Mouse (Mus musculus) CH12.LX (cell line): ENCODE measurements around the gene Kalrn. TPM values are rescaled to one million over a fixed set of nuclear protein-coding genes. Genes with fewer than 3 reads are reported as not detected.

Experiments used
- DNase-seq: peaks from one replicate; pipeline ENCODE4 v3.0.0-alpha.2; 2013; ENCODE audit errors: extremely low read depth
- H3K27ac ChIP-seq: 2 replicates; pipeline ENCODE4 v1.5.1; 2012; ENCODE audit warnings: low read depth, mild to moderate bottlenecking, control low read depth, moderate library complexity; ENCODE audit not compliant: insufficient read depth
- H3K27me3 ChIP-seq: replicated peaks from 2 replicates; pipeline ENCODE3; 2012; ENCODE audit warnings: inconsistent platforms
- H3K36me3 ChIP-seq, 2 experiments: replicated peaks in 1 of 2; 2 replicates each; pipeline versions ENCODE3 to v1.6.1; 2012; ENCODE audit warnings: inconsistent platforms in 1 of 2, low read length in 1 of 2, mild to moderate bottlenecking in 1 of 2, mixed read lengths in 1 of 2, moderate library complexity in 1 of 2; ENCODE audit not compliant: control insufficient read depth in 1 of 2, insufficient read depth in 1 of 2
- H3K4me1 ChIP-seq, 2 experiments: 2 replicates each; pipeline ENCODE4 v1.6.1; 2012; ENCODE audit warnings: inconsistent platforms in 1 of 2, moderate library complexity in 1 of 2; ENCODE audit not compliant: insufficient read depth in 2 of 2, control insufficient read depth in 1 of 2
- H3K4me2 ChIP-seq: 2 replicates; pipeline ENCODE4 v1.6.1; 2012; ENCODE audit warnings: low read depth, mild to moderate bottlenecking, control low read depth; ENCODE audit not compliant: poor library complexity, insufficient read depth, severe bottlenecking
- H3K4me3 ChIP-seq, 3 experiments: fragments of 150-350 bp in 1 of 3; sonication (generic) in 1 of 3; replicated peaks in 1 of 3; 2 replicates each; pipeline versions ENCODE3 to v1.5.1; 2011 to 2012; ENCODE audit warnings: low read depth in 2 of 3, low read length in 2 of 3, mild to moderate bottlenecking in 2 of 3, moderate library complexity in 2 of 3, control low read depth in 1 of 3, improper control_type of control experiment in 1 of 3, inconsistent platforms in 1 of 3, mixed read lengths in 1 of 3; ENCODE audit not compliant: poor library complexity in 1 of 3
- H3K79me2 ChIP-seq: replicated peaks from 2 replicates; pipeline ENCODE4 v1.6.1; 2012; ENCODE audit warnings: mild to moderate bottlenecking, moderate library complexity; ENCODE audit not compliant: control insufficient read depth, poor library complexity, insufficient read depth, severe bottlenecking; ENCODE audit errors: extremely low read depth
- H3K9ac ChIP-seq: 2 replicates; pipeline ENCODE4 v1.6.1; 2012; ENCODE audit warnings: low read depth, mild to moderate bottlenecking, control low read depth, moderate library complexity; ENCODE audit not compliant: insufficient read depth
- H3K9me3 ChIP-seq: replicated peaks from 2 replicates; pipeline ENCODE3; 2012; ENCODE audit warnings: low read length, inconsistent platforms, mixed read lengths
- E2F4 ChIP-seq: IDR thresholded peaks from 2 replicates; pipeline ENCODE4 v1.6.1; 2011; ENCODE audit warnings: low read depth, low read length, improper control_type of control experiment; ENCODE audit not compliant: insufficient replicate concordance
- EP300 ChIP-seq: IDR thresholded peaks from 2 replicates; pipeline ENCODE4 v1.6.1; 2011; ENCODE audit warnings: low read length, improper control_type of control experiment
- ETS1 ChIP-seq: conservative IDR thresholded peaks from 2 replicates; pipeline ENCODE4 v1.6.1; 2012; ENCODE audit warnings: low read depth, mild to moderate bottlenecking, inconsistent platforms, low read length, improper control_type of control experiment, moderate library complexity
- HCFC1 ChIP-seq: IDR thresholded peaks from 2 replicates; pipeline ENCODE4 v1.6.1; 2012; ENCODE audit warnings: low read depth, mild to moderate bottlenecking, inconsistent platforms, low read length, improper control_type of control experiment
- IRF4 ChIP-seq: IDR thresholded peaks from 2 replicates; pipeline ENCODE4 v1.6.1; 2014; ENCODE audit warnings: low read depth, mild to moderate bottlenecking, inconsistent platforms, low read length, improper control_type of control experiment
- KAT2A ChIP-seq: IDR thresholded peaks from 2 replicates; pipeline ENCODE4 v1.6.1; 2012; ENCODE audit warnings: low read length, improper control_type of control experiment, inconsistent platforms; ENCODE audit not compliant: insufficient replicate concordance
- MAX ChIP-seq: IDR thresholded peaks from 2 replicates; pipeline ENCODE4 v1.6.1; 2011; ENCODE audit warnings: low read length, improper control_type of control experiment
- MXI1 ChIP-seq: IDR thresholded peaks from 2 replicates; pipeline ENCODE4 v1.6.1; 2011; ENCODE audit warnings: mild to moderate bottlenecking, low read depth, low read length, improper control_type of control experiment
- MYC ChIP-seq: IDR thresholded peaks from 2 replicates; pipeline ENCODE4 v1.6.1; 2011; ENCODE audit warnings: low read depth, mild to moderate bottlenecking, improper control_type of control experiment, low read length
- NELFE ChIP-seq: IDR thresholded peaks from 2 replicates; pipeline ENCODE4 v1.6.1; 2011; ENCODE audit warnings: low read depth, low read length, improper control_type of control experiment
- PAX5 ChIP-seq: IDR thresholded peaks from 2 replicates; pipeline ENCODE4 v1.6.1; 2012; ENCODE audit warnings: low read length, inconsistent platforms, mixed read lengths
- POLR2AphosphoS2 ChIP-seq: IDR thresholded peaks from 2 replicates; pipeline ENCODE4 v1.6.1; 2011; ENCODE audit warnings: low read depth, low read length, improper control_type of control experiment
- RAD21 ChIP-seq: IDR thresholded peaks from 2 replicates; pipeline ENCODE4 v1.6.1; 2011; ENCODE audit warnings: low read depth, mild to moderate bottlenecking, low read length, improper control_type of control experiment, moderate library complexity
- SIN3A ChIP-seq: IDR thresholded peaks from 2 replicates; pipeline ENCODE4 v1.6.1; 2012; ENCODE audit warnings: low read length, improper control_type of control experiment, inconsistent platforms
- SMC3 ChIP-seq: IDR thresholded peaks from 2 replicates; pipeline ENCODE4 v1.6.1; 2011; ENCODE audit warnings: low read depth, low read length, improper control_type of control experiment
- TBP ChIP-seq: conservative IDR thresholded peaks from 2 replicates; pipeline ENCODE4 v1.6.1; 2011; ENCODE audit warnings: low read depth, low read length, improper control_type of control experiment
- TCF12 ChIP-seq: IDR thresholded peaks from 2 replicates; pipeline ENCODE4 v1.6.1; 2014; ENCODE audit warnings: low read depth, mild to moderate bottlenecking, inconsistent platforms, low read length, improper control_type of control experiment
- USF1 ChIP-seq: IDR thresholded peaks from 2 replicates; pipeline ENCODE4 v1.6.1; 2014; ENCODE audit warnings: low read depth, mild to moderate bottlenecking, inconsistent platforms, low read length, improper control_type of control experiment
- ZC3H11A ChIP-seq: IDR thresholded peaks from 2 replicates; pipeline ENCODE4 v1.6.1; 2012; ENCODE audit warnings: low read depth, mild to moderate bottlenecking, inconsistent platforms, low read length, improper control_type of control experiment
- ZKSCAN1 ChIP-seq: IDR thresholded peaks from 2 replicates; pipeline ENCODE4 v1.6.1; 2012; ENCODE audit warnings: low read depth, inconsistent platforms, low read length, improper control_type of control experiment, borderline replicate concordance
- ZNF384 ChIP-seq: IDR thresholded peaks from 2 replicates; pipeline ENCODE4 v1.6.1; 2012; ENCODE audit warnings: low read depth, low read length, improper control_type of control experiment, inconsistent platforms
- dilution Hi-C: fragments of 300-500 bp; cut with MboI; formaldehyde crosslinking; loops from 2 replicates; pipeline ENCODE4 v1.14.3; 2020; ENCODE audit warnings: low sequenced_read_pairs; ENCODE audit not compliant: extremely low pct_unique_long_range_greater_than_20kb, extremely low pct_ligation_motif_present
- in situ Hi-C: fragments of 300-500 bp; cut with MboI; formaldehyde crosslinking; loops from 3 replicates; pipeline ENCODE4 v1.14.3; 2019; ENCODE audit warnings: low sequenced_read_pairs, low pct_ligation_motif_present, low pct_unique_long_range_greater_than_20kb, mixed read lengths
- polyA plus RNA-seq: library from polyadenylated mRNA; unstranded; fragments of >175 nt; gene quantifications from 2 replicates; pipeline ENCODE4 v1.2.1, GENCODE M21; 2012; ENCODE audit warnings: low read depth; ENCODE audit not compliant: insufficient read length
- total RNA-seq, 2 experiments: library from RNA; depleted of rRNA; stranded (reverse); fragments of 300-350 nt in 1 of 2; fragments of >200 nt in 1 of 2; gene quantifications; 2 replicates each; pipeline ENCODE4 v1.2.3; 2012 to 2014

Kalrn gene
- total and polyA plus RNA-seq, 3 experiments: 0.08 to 0.09 TPM; not detected in 1

DNA sequence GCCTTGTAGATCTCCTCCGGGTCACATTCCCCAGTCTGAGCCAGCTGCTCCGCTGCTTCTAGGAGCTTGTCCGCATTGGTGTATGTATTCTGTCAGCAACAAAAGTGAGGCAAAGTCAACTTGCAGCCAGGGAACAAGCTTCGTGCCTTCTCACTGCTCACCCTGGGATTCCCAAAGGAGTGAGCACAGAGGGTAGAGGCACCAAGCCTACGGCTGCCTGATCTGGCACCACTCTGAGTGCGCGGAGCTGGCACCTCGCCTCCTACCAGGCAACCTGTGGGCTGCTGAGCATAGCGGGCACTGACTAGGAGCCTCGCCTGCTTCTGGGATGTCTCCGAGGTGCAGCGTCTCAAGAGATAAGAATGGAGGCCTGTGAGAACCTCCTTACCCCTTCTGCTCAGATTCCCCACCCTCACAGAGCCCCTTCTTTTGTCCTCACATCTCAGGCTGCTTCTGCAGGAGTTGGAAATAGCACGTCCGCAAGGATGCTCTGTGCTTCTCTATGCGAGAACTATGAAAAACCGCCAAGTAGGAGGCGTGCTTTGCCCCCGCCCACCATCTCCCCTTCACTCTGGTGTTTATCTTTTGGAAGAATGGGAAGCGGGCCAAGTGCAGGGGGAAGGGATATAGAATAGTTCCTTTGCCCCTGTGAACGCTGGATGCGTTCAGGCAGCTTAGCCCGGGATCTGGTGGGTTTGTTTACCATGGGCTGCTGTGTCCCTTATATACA, 310.4 kb downstream of the Kalrn start:
- Histone ChIP-seq H3K4me2 (no peak overlapping the region), H3K36me3 (no peaks in the 10 kb centered on the region), H3K4me1 (no peaks in the 10 kb centered on the region), H3K27me3 (peaks cover 78% of the 10 kb centered on the region), H3K4me3 (no peak overlapping the region), H3K9me3 (no peaks in the 10 kb centered on the region), H3K79me2 (no peaks in the 10 kb centered on the region), H3K9ac (no peak overlapping the region), H3K27ac (no peak overlapping the region)
- TF ChIP-seq ZNF384 (no peak), MAX (no peak), ZC3H11A (no peak), SIN3A (no peak), EP300 (no peak), PAX5 (no peak), ZKSCAN1 (no peak), KAT2A (no peak), ETS1 (no peak), HCFC1 (no peak), USF1 (no peak), E2F4 (no peak), TBP (no peak), NELFE (no peak), IRF4 (no peak), SMC3 (no peak), POLR2AphosphoS2 (no peak)
- in situ Hi-C loops (no loop called here), dilution Hi-C loops (no loop called here)
- no peak for DNase-seq

GRCm38 (mm10) chr16:34260971-34261924, 312.1 kb downstream of the Kalrn start:
- in situ Hi-C loops: no loop called here
- Histone ChIP-seq H3K27me3 (peaks cover 84% of the 10 kb centered on the region), H3K4me2 (no peak overlapping the region), H3K9me3 (no peaks in the 10 kb centered on the region), H3K36me3 (no peaks in the 10 kb centered on the region), H3K27ac (no peak overlapping the region), H3K9ac (no peak overlapping the region), H3K79me2 (no peaks in the 10 kb centered on the region), H3K4me1 (no peaks in the 10 kb centered on the region), H3K4me3 (no peak overlapping the region)
- TF ChIP-seq ZKSCAN1 (no peak), RAD21 (no peak), TBP (no peak), ZC3H11A (no peak), MYC (no peak), MXI1 (no peak), TCF12 (no peak)
- dilution Hi-C loops: no loop called here
- DNase-seq: no peak
